Mouse (Mus musculus) heart, postnatal 36 days (tissue): ENCODE results near the gene Gpx4. TPM values are rescaled to one million over a fixed set of nuclear protein-coding genes. Genes with fewer than 3 reads are reported as not detected.

Experiments used
- DNase-seq, 2 experiments: peaks; one replicate each; pipeline ENCODE4 v3.0.0; 2021 to 2022
- intact Hi-C: fragments of 180-260 bp; cut with DNase I; formaldehyde crosslinking; loops from one replicate; pipeline ENCODE4 v1.15.1; 2025
- total RNA-seq, 2 experiments: library from RNA; stranded (reverse); gene quantifications; 2 replicates each; pipeline ENCODE4 v1.2.3; 2021

Gene Gpx4
- total RNA-seq, 2 experiments from 2014 or later: 863 to 871 TPM

DNA sequence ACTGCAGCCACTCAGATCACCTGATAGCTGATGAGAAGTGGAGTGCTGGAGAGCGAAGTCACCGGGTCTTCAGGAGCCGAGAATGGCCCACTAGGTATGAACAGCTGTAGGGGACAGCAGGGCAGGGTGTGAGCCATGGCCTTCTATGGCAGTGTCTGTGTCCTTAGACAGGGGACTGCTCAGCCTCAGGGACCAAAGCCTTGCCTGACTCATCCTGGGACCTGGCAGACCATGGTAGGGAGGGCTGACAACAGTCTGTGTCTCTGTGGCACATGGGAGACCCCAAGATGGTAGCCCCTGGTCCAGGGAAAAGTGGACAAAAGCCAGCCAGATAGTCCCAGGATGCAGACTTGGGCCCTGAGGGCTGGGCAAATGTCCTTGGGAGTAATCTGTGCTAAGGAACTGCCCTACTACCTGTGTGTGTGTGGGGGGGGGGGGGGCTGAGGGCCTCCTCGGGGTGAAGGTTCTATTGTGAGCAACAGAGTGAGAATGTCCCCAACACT is 23.0 kb downstream of the Gpx4 start:
- intact Hi-C loops: loop anchor here (5.0 kb wide), 1 partner anchor 42 kb away; no protein-coding TSS in a partner anchor
- DNase-seq: no peak

DNA sequence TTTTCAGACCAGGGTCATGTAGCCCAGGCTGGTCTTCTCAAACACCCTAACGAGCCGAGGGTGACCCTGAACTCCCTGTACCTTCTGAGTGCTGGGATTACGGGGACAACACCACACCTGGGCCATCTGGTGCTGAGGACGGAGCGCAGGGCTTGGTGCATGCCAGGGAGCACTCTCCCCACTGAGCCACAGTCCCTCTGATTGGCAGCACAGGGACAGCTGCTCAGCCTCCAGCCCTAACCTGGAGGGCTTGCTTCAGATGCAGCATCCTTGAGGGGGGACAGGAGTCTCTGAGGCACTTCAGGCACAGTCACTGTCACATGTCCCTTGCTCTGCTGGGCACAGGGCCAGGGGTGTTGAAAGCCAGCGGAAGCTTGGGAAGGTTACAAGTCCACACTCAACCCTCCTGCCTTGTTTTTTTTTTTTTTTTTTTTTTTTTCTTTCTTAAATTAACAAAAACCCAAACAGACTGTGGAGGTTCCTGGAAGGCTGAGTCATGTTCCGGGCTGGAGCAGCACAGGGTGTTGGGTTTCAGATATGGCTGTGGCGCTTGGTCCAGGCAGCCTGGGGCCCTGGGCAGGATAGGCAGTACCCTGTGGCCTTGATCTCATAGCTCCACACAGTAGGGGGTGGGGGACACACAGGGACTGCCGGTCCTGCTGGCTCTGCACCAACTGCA is 24.0 kb downstream of the Gpx4 start:
- intact Hi-C loops: loop anchor here (5.0 kb wide), 1 partner anchor 41 kb away; no protein-coding TSS in a partner anchor
- DNase-seq: peak; percentile 86 to 87

DNA sequence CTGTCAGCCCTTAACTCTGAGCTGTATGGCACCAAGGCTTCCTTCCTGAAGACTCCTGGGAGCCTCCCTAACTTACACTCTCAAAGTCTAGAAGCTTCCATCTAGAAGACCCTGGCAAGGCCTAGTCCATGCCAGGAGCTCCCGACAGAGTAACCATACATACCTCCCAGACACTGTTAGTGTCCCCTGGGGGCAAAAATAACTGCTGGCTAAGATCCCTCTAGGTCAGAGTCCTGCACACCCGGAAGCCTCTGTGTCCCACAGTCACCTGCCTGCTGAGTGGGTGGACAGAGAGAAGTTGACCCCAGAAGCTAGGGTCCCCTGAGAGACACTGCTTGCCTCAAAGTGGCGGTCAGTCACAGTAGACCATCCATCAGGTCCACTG is 24.5 kb downstream of the Gpx4 start:
- no peak for DNase-seq
- intact Hi-C loops: loop anchor here (5.0 kb wide), 1 partner anchor 41 kb away; no protein-coding TSS in a partner anchor

DNA sequence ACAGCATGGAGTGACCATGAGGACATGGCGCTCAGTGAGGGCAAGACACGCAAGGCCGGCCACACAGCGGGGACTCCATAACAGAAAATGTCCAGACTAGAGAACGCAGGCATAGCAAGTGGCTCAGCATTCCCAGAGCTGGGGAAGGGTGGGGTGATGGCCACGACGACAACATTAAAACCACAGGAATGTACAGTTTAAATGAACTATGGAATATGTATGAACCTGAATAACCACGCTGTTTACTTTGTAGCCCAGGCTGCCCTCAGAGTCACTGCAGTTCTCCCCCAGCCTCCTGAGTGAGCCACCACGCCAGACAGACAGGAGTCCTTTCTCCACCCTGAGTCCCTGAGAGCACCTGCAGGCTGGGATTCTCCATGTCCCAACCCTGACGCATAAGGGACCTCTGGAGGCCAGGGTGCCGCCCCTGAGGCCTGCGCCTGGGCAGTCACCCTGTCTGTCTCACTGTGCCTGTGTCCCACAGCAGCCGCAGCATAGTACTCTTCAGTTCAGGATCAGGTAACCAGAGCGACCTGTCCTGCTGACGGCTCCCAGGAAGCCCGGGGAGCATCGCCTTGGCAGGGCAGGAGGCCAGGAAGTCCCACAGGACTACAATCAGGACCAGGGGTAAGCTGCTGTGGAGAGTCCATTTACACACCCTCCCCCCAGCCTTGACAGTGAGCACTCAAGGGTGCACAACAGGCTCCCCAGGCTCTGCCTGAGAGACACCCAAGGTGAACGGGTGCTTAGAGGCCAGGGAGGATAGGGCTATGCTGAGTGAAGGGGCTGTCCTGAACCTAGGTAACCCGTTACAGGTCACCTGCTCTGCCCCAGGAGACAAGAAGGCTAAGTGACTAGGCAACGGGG is 25.9 kb downstream of the Gpx4 start:
- no peak for DNase-seq
- intact Hi-C loops: loop anchor here (5.0 kb wide), 1 partner anchor 39 kb away; no protein-coding TSS in a partner anchor

DNA sequence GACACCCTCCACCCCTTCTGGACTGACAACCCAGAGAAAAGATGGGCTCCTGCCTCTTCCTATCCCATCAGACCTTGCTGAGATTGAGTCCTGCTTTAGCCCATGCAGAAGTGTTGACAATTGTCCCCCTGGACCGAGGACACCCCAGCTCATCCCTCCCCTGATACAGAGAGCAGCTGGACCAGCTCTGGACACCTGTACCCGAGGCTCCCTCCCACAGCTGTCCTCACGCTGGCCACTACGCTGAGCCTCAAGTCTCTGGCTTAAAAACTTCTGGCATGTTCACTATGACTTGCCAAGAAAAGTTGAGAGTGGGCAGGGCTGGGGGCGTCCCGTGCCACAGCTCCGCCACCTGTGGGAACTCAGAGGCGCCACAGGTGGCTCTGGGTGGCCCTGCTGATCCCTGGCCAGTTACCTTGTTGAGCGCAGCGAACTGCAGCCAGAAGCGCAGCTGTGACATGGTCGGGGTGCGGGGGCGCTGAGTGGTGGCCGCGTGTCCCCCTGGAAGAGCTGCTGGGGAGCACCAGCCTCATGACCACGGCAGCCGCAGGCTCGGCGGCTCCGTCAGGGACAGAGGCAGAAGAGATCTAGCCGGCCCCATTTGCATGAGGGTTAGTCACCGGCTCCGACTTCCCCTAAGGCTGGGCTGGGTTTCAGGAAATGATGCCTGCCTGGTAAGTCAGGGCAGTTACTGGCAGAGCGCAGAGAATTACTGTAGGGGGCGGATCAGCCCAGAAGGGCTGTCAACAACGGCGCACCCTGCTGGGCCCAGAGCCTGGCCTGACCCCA is 28.0 kb downstream of the Gpx4 start:
- DNase-seq: peak; percentile 72 to 74
- intact Hi-C loops: loop anchor here (5.0 kb wide), 1 partner anchor 37 kb away; no protein-coding TSS in a partner anchor

DNA sequence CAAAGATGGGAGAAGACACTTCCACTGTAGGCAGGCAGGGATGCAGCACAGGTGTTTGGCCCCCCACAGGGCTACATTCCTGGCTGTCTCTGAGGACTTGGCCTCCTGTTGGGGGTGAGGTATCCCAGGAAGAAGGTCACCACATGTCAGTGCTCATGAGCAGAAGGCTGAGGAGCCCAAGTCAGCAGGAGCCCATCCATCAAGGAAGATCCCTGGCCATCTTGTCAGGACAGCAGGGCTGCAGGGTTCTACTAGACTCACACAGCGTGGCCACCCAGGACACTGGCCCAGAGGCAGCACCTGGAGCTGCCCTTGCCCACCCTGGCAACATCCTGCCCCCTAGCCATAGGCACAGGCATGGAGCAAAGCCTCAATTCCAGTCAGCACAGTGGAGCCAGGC is 29.0 kb downstream of the Gpx4 start:
- no peak for DNase-seq
- intact Hi-C loops: no loop called here

DNA sequence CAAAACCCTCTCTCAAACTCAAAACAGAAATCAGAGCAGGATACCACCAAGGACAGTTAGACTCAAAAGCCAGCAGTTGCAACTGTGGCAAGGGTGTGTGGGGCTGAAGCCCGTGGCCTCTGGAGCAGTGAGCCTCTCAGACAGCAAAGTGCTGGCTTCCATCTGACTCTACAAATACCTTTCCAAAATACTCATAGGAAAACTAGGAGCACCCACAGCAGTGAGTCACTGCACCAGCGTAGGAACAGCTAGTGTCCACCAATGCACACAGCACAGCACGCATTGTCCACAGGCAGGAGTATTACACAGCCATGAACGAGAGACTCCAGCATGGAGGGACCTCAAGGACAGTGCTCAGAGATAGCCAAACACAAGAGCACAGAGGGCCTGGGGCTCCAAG is 29.4 kb downstream of the Gpx4 start:
- intact Hi-C loops: no loop called here
- no peak for DNase-seq

DNA sequence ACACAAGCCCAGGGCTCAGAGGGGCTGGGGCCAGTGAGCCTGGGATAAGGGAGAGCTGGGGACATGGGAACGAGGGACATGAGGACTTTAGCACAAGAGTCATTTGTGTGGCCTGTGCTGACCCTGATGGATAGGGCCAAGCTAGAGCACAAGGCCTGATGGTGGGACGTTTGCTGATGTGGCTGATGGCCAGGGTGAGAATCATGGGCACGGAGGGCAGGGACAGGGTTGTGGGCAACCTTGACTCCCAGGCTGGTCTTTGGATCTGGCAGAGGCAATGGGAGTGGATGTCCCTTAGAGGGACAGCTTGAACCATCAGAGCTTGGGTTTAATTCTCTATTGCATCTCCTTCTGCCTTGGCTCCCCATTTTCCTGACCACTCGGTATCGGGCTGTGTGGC is 30.3 kb downstream of the Gpx4 start:
- intact Hi-C loops: no loop called here

DNA sequence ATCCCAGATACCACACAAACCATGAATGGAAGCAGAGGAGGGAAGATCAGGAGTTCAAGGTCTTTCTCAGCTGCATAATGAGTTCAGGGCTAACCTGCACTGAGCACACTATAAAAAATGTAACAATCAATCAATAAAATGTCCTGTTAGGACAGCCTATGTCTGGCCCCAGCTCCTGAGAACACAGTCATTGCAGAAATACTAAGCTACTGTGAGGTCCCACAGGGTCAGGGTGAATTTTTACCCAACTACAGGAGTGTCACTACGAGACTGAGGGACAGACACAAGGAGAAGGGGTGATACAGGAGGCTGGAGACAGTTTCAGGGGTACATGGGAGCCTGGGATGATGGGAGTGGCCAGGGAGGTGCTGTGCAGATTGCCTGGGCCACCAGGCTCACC is 31.4 kb downstream of the Gpx4 start:
- no peak for DNase-seq
- intact Hi-C loops: no loop called here

More for the DNA sequence above, 30.3 kb downstream of the Gpx4 start:
- DNase-seq: no peak

DNA sequence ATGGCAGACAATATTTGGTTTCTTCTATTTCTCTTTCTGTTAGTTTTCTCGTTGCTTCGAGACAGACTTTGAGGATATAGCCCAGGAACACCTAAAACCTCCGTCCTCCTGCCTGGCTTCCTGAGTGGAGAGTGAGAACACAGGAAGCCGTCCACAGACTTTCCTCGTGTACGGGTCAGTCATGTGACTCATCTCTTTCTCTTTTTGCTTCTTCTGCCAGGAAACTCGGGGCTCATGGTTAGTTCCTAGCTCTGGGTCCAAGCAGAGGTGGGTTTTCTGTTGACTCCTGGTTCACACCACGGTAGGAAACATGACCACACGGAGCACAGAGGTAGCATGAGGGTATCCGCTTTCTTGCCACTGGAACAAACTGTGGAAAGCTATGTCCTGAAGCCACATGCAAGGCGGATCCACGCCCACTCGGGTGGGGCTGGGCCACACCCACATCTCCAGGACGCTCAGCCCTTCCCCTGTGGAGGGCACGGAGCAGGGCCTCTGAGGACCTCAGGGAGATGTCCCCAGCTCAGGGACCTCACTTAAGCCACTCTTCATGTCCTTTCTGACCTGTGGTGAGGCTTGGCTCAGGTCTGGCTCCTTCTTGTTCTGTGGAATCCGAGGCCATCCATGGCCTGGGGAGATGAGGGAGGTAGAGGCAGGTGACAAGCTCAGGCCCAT is 33.6 kb downstream of the Gpx4 start:
- no peak for DNase-seq
- intact Hi-C loops: no loop called here

DNA sequence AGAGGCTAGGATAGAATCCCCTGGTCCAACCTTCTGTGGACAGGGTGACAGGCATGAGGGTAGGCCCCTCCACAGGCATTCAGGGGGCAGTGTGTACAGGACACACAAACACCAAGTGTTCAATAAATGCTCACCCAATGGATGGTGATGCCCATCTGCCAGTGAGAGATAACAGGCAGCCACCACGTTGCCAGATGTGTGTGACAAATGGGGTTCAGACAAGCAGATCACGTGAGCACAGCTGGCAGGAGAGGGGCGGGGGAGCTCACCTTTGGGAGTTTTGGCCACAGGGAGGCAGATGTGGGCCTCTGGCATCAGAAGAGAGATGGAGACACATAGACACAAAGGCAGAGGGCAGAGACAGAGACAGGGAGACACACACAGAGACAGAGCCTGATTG is 34.1 kb downstream of the Gpx4 start:
- no peak for DNase-seq
- intact Hi-C loops: no loop called here

DNA sequence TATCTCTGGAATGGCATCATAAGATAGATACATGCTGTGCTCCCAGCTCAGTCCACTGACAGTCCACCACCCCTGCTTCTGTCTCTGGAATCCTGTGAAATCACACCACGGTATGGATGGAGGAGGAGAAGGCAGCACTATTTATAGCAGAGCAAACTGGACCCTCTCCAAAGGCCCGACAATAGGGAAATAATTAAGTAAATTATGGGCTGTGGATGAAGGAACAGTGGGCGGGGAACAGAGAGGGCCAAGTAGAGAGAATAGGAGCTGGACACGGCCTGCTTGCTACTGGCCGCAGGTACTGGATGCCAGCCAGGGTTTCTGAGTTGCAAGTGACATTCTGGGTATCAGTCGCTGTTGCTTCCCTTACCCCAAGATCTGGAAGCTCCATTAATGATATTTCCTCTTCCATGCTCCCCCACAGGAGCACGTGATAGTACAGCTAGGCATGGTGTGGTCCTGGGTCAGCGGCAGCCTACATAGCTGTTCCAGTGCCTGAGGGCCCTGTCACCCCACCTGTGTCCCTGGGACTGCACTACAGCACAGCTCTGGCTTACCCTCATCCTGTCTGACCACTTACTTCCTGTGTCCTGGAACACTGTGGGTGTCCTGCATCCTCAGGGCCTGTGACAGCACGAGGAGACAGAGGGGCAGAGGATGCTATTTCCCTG is 38.0 kb downstream of the Gpx4 start:
- intact Hi-C loops: loop anchor here (2.0 kb wide), 1 partner anchor 24 kb away; no protein-coding TSS in a partner anchor
- DNase-seq: no peak

DNA sequence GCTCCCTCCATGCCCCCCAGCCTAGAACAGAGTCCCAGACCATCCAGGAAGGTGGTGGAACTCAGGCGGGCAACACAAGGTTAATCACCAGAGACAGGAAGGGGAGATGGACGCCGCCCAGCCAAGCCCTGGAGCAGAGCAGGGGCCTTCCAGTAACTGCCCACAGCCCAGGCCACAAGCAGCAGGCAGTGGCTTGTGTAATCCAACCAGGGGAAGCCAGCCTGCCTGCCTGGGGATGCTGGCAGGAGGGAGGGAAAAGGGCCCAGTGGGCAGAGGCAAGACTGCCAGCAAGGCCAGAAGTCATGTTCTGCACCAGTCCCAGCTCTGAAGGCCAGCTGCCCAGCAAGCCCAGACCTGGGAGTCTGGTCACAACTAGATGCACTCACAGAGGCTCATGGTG is 39.9 kb downstream of the Gpx4 start:
- no peak for DNase-seq
- intact Hi-C loops: no loop called here

DNA sequence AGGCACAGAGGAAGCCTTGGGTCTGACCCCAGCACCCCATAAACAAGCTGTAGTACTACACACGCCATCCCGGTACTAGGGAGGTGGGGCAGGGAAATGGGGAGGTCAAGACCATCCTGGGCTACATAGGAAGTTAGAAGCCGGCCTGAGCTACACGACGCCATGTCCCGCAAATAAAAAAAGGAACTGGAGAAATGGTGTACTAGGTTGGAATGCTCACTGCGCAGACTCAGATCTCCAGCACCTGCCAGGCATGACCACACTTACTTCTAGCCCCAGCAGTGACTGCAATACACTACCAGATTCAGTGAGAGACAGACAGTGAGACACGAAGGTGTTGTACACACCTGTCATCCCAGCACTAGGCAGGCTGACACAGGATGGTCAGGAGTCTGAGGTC is 40.5 kb downstream of the Gpx4 start:
- no peak for DNase-seq
- intact Hi-C loops: no loop called here

DNA sequence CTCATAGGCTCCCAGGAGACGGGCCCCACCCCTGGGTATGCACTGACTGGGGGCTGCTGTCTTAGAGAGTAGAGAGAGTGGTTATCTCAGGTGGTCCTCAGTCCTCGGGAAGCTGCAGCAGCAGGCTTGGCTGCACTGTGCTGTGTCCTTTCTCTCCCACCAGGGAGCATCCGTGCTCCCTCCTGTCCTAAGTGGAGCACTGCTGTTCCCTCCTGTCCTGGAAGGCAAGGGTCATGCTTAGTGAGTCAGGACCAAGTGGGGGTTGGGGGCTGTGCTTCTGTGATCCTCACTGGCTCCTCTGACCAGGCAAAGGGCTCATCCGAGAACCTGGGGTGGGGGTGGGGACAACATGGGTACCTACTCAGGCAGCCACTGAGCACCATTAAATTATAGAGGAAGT is 42.2 kb downstream of the Gpx4 start:
- intact Hi-C loops: no loop called here
- DNase-seq: no peak

DNA sequence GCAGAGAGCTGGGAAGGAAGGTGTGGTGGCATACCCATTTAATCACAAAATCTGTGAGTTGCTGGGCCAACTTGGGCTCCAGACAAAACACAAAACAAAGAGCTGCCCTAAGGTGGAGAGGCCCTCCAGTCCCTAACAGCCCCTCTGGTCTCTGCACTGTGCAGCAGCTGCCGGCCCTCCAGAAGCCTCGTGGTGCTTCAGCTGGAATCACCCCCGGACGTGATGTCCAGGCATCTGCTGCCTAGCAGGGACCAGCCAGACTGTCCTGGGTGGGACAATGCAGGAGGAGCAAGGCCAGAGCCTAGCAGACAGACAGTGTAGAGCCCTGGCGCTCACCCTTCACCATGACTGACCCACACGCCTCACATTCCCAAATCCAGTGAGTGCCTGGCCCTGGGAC is 44.6 kb downstream of the Gpx4 start:
- intact Hi-C loops: no loop called here

DNA sequence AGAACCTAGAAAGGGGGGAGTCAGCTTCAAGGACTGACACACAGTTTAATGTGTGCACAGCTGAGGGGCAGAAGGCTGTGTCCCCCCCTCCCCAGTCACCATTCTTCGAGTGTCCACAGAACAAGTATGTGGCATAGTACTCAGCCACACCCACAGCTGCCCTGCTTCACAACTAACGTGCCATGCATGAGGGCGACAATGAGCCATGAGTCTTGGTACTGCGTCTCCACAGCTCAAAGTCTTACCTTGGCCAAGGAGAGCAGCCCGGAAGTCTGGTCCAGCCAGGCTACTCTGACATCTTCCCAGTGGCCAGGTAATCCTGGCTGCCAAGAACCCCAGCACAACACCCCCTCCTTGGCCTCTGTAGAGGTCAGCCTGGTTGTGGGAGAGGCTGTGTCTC is 45.7 kb downstream of the Gpx4 start:
- no peak for DNase-seq
- intact Hi-C loops: no loop called here

More for the DNA sequence above, 44.6 kb downstream of the Gpx4 start:
- DNase-seq: no peak

DNA sequence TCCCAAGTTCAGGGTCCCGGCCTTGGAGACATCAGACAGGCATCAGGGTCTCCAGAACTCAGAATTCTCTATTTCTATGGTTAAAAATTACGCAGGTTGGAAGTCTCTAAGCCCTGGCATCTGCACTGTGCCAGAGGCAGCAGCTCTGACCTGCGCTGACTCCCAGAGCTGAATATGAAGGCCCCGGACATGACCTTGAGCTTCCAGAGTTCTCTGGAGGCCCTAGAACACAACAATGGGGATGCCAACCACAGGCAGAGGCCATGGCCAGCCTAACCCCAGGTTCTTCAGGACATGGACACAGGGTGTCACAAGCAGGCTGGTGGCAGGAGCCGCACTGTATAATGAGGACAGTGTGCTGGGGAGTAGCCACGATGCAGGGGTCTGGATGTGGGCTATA is 47.1 kb downstream of the Gpx4 start:
- no peak for DNase-seq
- intact Hi-C loops: no loop called here

DNA sequence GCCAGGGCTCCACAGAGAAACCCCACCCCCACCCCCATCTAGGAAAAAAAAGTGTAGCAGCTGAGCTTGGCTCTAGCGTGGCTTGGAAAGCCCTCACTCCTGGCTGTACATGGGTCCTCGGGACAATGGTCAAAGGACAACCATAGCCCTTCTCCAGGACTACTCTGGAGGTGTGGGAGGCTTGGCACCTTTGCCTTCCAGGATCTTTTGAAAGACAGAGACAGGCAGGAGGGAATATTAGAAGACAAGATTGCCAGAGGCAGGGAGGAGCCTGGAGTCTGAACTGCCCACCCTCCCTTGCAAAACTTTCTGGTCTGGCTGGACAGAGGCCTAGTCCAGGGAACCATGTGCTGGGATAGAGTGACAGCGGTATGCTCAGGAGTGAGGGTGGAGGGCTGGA is 47.7 kb downstream of the Gpx4 start:
- no peak for DNase-seq
- intact Hi-C loops: no loop called here

DNA sequence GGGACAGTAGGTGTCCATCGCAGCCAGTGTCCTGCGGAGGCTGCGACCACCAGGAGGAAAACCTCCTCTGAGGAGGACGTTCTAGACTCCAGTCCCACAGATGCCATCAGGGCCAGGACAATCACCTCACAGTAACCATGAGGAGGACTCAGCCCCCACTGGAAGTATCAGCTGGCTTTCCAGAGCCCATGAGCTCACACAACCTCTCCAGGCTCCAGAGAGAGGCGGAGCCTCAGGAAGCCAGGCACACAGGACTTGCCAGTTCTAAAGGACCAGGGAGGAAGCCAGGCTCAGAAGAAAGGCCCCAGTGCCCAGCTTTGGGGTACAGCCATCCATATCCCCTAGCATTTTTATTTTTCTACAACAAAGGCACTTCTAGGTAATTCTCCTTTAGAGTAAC is 48.6 kb downstream of the Gpx4 start:
- intact Hi-C loops: no loop called here
- no peak for DNase-seq
